25 mouse cellular contexts compared by ENCODE assay signal in the genomic region with DNA sequence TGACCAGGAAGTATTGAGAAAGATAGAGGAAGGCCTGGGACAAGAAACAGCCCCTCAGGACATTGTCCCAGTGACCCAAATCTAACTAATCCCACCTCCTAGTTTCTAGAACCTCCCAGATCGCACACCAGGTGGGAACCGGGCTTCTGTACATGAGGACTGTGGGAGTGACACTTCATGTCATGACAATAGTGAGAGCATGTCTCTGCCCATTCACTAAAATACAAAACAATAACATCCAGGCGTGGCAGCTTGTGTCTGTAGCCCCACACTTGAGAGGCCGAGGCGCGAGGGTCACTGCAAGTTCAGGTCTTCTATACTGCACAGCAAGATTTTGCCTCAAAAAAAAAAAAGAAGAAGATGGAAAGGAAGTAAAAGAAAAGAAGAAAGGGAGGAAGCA. TPM values are rescaled to one million over a fixed set of nuclear protein-coding genes. Genes with fewer than 3 reads are reported as not detected.
DNase-seq lines count a peak whose midpoint lies in the region; ATAC-seq and TF ChIP-seq lines count a peak whose summit lies in the region.
"Had no signal": no experiment of that assay in that cellular context is flagged by ENCODE, and none has a peak within 500 bp of the region (broad histone marks: within the 10 kb centered on the region; RNA-seq: fewer than 3 reads in every experiment).

No protein-coding gene starts in this region.

- no peak overlapping the region for H3K4me2 ChIP-seq in midbrain, embryonic 11.5 days
- no peak overlapping the region for H3K4me2 ChIP-seq in midbrain, embryonic 16.5 days (ENCODE audit: low read length)
- H3K4me2 ChIP-seq in forebrain, embryonic 12.5 days, result no peak overlapping the region
- H3K4me2 ChIP-seq in forebrain, postnatal 0 days (ENCODE audit: low read depth), result no peak overlapping the region

- H3K4me3 ChIP-seq in midbrain, embryonic 11.5 days (ENCODE audit: low read depth, low read length), result no peak overlapping the region
- no peak overlapping the region for H3K4me3 ChIP-seq in midbrain, embryonic 16.5 days (ENCODE audit: low read depth, low read length)
- H3K4me3 ChIP-seq in forebrain, embryonic 12.5 days (replicated peaks), result no peak overlapping the region
- H3K4me3 ChIP-seq in forebrain, postnatal 0 days (ENCODE audit: low read depth, low read length), result no peak overlapping the region
- no peak overlapping the region for H3K4me3 ChIP-seq in forebrain, embryonic 10.5 days

- H3K36me3 ChIP-seq in midbrain, embryonic 11.5 days (ENCODE audit: control insufficient read depth, insufficient read depth, low read length), result peaks cover 10% of the 10 kb centered on the region
- peaks cover 30% of the 10 kb centered on the region for H3K36me3 ChIP-seq in midbrain, embryonic 16.5 days (ENCODE audit: control insufficient read depth, insufficient read depth, low read length)
- peaks cover 57% of the 10 kb centered on the region for H3K36me3 ChIP-seq in forebrain, embryonic 12.5 days (replicated peaks)
- H3K36me3 ChIP-seq in forebrain, postnatal 0 days (ENCODE audit: insufficient read depth), result peaks cover 51% of the 10 kb centered on the region
- H3K36me3 ChIP-seq in forebrain, embryonic 10.5 days (replicated peaks), result peaks cover 92% of the 10 kb centered on the region

- H3K4me1 ChIP-seq in midbrain, embryonic 11.5 days (ENCODE audit: control insufficient read depth, insufficient read depth, low read length), result no peaks in the 10 kb centered on the region
- no peaks in the 10 kb centered on the region for H3K4me1 ChIP-seq in midbrain, embryonic 16.5 days (ENCODE audit: control insufficient read depth, insufficient read depth, low read length)
- H3K4me1 ChIP-seq in forebrain, embryonic 12.5 days, result no peaks in the 10 kb centered on the region
- H3K4me1 ChIP-seq in forebrain, postnatal 0 days (ENCODE audit: insufficient read depth), result no peaks in the 10 kb centered on the region
- no peaks in the 10 kb centered on the region for H3K4me1 ChIP-seq in forebrain, embryonic 10.5 days

- no peak for TF ChIP-seq CTCF in forebrain, postnatal 0 days (IDR thresholded peaks at IDR 0.05; ENCODE audit: low read depth)

- peak; percentile 21 for DNase-seq in midbrain, embryonic 11.5 days (ENCODE audit: low spot score, missing footprints)
- DNase-seq in ES-CJ7 (ENCODE audit: low read depth, low spot score), result peak; percentile 21
- peak; percentile 69 for DNase-seq in R1 (ENCODE audit: low read depth, low spot score)
- peak; percentile 59 for DNase-seq in ZHBTc4 (ENCODE audit: low read depth, low spot score)
- no peak for DNase-seq in forebrain, postnatal 0 days
- DNase-seq in forebrain, embryonic 10.5 days (ENCODE audit: extremely low spot score, low spot score), result no peak
- DNase-seq: adrenal gland, adult 2 months; adrenal gland, adult 8-10 months; adrenal gland, postnatal 10 days; adrenal gland, postnatal 14 days; adrenal gland, postnatal 25 days; adrenal gland, postnatal 36 days; B cell, adult 2 months; cerebellum, adult 11 months; cerebellum, adult 11-12 months; cerebellum, adult 18-20 months; cerebellum, adult 2 months; cerebellum, adult 8-10 months had no signal

- WGBS in midbrain, embryonic 11.5 days, result 89% methylated on average over 6 of the region's 6 CpGs
- 84% methylated on average over 6 of the region's 6 CpGs for WGBS in midbrain, embryonic 16.5 days
- WGBS in forebrain, embryonic 12.5 days, result 84% methylated on average over 6 of the region's 6 CpGs
- 86% methylated on average over 6 of the region's 6 CpGs for WGBS in forebrain, postnatal 0 days
- 92% methylated on average over 6 of the region's 6 CpGs for WGBS in forebrain, embryonic 10.5 days

- ATAC-seq in midbrain, embryonic 11.5 days (ENCODE audit: low FRiP score), result no peak
- ATAC-seq in midbrain, embryonic 16.5 days, result no peak
- no peak for ATAC-seq in forebrain, embryonic 12.5 days (ENCODE audit: low FRiP score)
- ATAC-seq in forebrain, postnatal 0 days, result no peak
- ATAC-seq: activated CD4-positive, CD25-positive, alpha-beta regulatory T cell, adult 4 months; CD4-positive, CD25-positive, alpha-beta regulatory T cell, adult 4 months; Patski had no signal

- no peaks in the 10 kb centered on the region for H3K27me3 ChIP-seq in midbrain, embryonic 11.5 days (ENCODE audit: control insufficient read depth, insufficient read depth, low read length)
- no peaks in the 10 kb centered on the region for H3K27me3 ChIP-seq in midbrain, embryonic 16.5 days (ENCODE audit: control insufficient read depth, insufficient read depth, low read depth, low read length)
- H3K27me3 ChIP-seq in forebrain, embryonic 12.5 days, result no peaks in the 10 kb centered on the region
- H3K27me3 ChIP-seq in forebrain, postnatal 0 days (ENCODE audit: insufficient read depth, low read length), result no peaks in the 10 kb centered on the region
- H3K27me3 ChIP-seq in forebrain, embryonic 10.5 days (ENCODE audit: poor library complexity, severe bottlenecking), result no peaks in the 10 kb centered on the region
- H3K27me3 ChIP-seq: CH12.LX, Patski had no signal

- no peak overlapping the region for H3K9ac ChIP-seq in midbrain, embryonic 11.5 days (ENCODE audit: low read length)
- no peak overlapping the region for H3K9ac ChIP-seq in midbrain, embryonic 16.5 days (ENCODE audit: low read depth, low read length)
- no peak overlapping the region for H3K9ac ChIP-seq in forebrain, embryonic 12.5 days
- no peak overlapping the region for H3K9ac ChIP-seq in forebrain, postnatal 0 days

- no peak overlapping the region for H3K27ac ChIP-seq in midbrain, embryonic 11.5 days (ENCODE audit: low read depth, low read length)
- no peak overlapping the region for H3K27ac ChIP-seq in midbrain, embryonic 16.5 days (ENCODE audit: low read length)
- no peak overlapping the region for H3K27ac ChIP-seq in forebrain, embryonic 12.5 days
- no peak overlapping the region for H3K27ac ChIP-seq in forebrain, postnatal 0 days (ENCODE audit: low read depth, low read length)
- no peak overlapping the region for H3K27ac ChIP-seq in forebrain, embryonic 10.5 days

- no peaks in the 10 kb centered on the region for H3K9me3 ChIP-seq in midbrain, embryonic 11.5 days (ENCODE audit: control insufficient read depth, low read length)
- no peaks in the 10 kb centered on the region for H3K9me3 ChIP-seq in midbrain, embryonic 16.5 days (replicated peaks; ENCODE audit: control insufficient read depth, low read length, poor library complexity, severe bottlenecking)
- no peaks in the 10 kb centered on the region for H3K9me3 ChIP-seq in forebrain, embryonic 12.5 days
- no peaks in the 10 kb centered on the region for H3K9me3 ChIP-seq in forebrain, postnatal 0 days (ENCODE audit: low read length)
- H3K9me3 ChIP-seq in forebrain, embryonic 10.5 days, result no peaks in the 10 kb centered on the region
- H3K9me3 ChIP-seq: G1E had no signal

RNA-seq across cellular contexts. Expression of gene Xrn1, which starts 25.3 kb away (rescaled TPM):
- polyA plus RNA-seq in midbrain, embryonic 11.5 days (2014; fragmentation: Nextera tagmentation; extraction: Ambion mirVana), result 14.8 and 17.5 TPM in 2 replicates
- 14.4 and 18.4 TPM in 2 replicates for polyA plus RNA-seq in midbrain, embryonic 16.5 days (2015; fragmentation: Nextera tagmentation; extraction: Ambion mirVana)
- 22.0 and 26.8 TPM in 2 replicates for polyA plus RNA-seq in forebrain, embryonic 12.5 days (2016; fragmentation: Nextera tagmentation; extraction: Ambion mirVana)
- 14.2 and 23.7 TPM in 2 replicates for total RNA-seq in forebrain, postnatal 0 days (2014; rRNA removed)
- polyA plus RNA-seq in forebrain, postnatal 0 days (2015; fragmentation: Nextera tagmentation; extraction: Ambion mirVana), result 7.7 and 12.6 TPM in 2 replicates
- polyA plus RNA-seq in forebrain, embryonic 10.5 days (2016; fragmentation: Nextera tagmentation; extraction: Ambion mirVana), result 16.7 and 19.5 TPM in 2 replicates

Comparison
In these comparisons a context has a peak if more than half of its experiments do, and no peak if none do; other contexts are left out.
1. DNase-seq: peak in midbrain, embryonic 11.5 days (single experiment), ES-CJ7 (single experiment), R1 (single experiment) and ZHBTc4 (single experiment); none in forebrain, postnatal 0 days (single experiment) and forebrain, embryonic 10.5 days (single experiment).